Mouse (Mus musculus): ENCODE results near the gene Sgsm2.
A peak's percentile ranks its signal among the peaks of the same experiment; 100 is the strongest.

Sgsm2 gene

DNA sequence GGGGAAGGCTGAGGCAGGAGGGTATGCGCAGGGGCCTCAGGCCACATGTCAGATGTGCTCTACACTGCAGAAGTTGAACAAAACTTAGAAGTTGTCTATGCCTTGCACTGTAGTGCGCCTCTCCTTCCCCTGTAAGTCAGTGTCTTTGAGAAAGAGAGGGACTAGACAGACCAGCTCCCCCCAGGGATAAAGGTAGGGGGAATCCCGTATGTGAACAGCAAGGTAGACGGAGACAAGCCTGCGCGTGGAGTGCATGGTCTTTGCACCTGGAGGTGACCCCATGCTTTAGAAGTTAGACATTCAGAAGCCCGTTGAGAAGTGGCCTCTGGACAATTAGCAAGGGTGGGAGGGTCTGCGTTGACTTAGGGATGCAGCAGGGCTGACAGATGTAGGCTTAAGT is 56.1 kb downstream of the Sgsm2 start:
- DNase-seq = no peak

DNA sequence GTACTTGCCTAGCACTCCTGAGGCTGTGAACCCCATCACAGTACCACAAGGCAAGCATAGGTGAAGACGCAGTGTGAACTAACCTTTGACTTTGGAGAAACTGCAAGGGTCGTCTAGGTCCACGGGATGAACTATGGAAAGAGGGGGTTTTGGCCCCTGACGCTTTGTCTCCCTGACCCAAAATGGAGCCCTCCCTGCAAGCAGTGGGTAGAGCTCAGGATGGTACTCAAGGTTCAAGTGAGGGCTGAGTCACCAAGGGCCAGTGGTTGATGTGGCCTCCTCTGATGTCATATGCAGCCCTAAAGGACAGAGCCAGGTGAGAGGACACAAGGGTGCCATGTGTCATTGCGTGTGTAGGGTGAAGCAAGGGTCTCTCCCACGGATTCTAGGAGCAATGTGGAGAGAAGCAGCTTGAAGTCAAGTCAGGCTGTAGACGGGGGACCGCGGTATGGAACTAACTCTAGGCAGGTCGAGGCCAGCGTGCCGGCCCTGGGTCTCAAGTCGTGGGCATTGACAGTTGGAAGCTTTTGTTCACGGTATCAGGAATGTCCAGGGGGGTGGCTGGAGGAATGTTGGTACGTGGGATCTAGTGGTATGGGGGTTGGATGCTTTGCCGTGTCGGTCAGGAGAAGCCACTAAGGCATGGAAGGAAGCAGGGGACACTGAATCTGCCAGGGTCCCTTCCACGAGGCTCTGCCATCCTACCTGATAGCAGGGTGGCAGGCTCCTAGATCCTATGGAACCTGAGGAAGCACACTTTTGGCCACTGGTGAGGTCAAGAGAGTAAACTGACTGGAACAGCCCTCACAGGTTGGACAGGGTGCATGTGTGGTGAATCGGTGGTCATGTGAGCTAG is 56.8 kb downstream of the Sgsm2 start:
- no peak for DNase-seq

DNA sequence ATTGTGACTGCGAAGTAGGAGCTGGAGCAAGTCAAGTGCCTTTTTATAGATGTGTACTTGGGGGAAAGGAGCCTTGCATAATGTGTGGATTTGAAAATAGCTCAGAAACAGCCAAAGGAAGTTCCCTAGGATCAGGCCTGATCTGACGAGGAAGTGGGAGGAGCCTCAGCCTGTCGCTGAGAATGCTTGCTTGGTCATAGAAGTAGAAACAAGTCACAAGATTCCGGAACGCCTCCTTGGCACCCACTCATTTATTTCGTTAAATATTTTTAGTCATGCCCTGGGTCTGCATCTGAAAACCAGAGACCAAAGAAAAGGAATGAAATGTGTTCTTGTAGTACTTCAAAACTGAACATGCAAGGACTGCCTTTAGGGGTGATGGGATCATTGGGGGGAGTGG is 57.9 kb downstream of the Sgsm2 start:
- peak; percentile 38 for DNase-seq

- DNase-seq = peak; percentile 96
Measured at GRCm38 (mm10) chr11:74838441-74838840, 58.4 kb downstream of the Sgsm2 start.

DNA sequence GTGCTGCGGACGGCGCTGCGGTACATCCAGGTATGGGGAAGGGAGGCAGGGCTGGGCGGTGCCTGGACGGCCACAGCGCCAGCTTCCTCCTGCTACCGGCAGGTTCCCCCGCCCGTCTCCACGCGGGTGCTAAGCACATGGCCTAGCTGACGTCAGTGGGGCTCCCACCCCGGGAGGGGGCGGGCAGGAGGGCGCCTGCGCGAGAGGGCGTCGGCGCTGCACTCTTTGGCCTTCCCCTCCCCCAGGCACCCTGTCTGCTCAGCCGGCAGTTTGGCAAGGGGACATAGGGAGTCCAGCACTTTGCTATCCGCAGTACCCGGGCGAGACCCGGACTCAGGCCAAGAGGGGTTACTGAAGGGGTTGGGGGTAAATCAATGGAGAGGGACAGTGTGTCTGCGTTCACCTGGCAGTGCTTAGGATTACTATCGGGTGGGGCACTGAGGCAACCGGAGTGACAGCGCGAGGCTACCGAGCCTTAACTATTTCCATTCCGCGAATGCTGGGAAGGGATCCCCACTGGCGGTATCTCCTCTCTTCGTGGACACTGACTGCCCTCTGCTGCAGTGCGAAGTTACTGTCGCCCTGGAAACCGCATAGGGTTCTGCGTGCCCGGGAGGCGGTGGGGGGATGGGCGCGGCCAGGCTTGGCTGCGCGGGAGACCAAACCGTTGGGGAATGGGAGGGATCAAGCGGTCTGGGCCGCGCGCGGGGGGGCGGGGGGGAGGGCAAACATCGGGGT is 59.0 kb downstream of the Sgsm2 start:
- peak; percentile 92 for DNase-seq

DNA sequence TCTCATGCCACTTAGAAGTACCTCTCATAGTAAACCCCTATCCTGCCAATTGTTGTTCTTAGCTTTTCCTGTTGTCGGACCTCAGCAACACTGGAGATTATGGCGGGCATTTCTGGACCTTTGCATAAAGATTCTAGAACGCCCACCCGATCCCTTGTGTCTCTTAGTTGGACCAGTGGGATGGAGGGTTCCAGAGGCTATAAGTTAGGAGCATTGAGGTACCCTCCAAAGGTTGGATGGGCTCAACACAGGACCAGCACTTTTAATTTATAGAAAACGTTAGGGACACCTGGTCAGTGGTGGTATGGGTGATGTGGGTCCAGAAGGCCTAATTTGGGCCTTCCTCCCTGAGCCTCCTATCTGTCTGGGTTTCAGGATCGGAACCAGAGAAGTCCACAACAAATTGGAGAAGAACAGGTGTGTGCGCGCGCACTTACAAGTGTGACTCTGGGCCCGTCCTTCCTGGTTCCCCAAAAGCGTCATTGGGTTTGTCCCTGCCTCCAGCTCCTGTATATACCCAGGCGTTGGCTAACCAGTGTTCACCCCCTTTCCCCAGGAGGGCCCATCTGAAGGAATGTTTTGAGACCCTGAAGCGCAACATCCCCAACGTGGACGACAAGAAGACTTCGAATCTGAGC is 59.7 kb downstream of the Sgsm2 start:
- no peak for DNase-seq

DNA sequence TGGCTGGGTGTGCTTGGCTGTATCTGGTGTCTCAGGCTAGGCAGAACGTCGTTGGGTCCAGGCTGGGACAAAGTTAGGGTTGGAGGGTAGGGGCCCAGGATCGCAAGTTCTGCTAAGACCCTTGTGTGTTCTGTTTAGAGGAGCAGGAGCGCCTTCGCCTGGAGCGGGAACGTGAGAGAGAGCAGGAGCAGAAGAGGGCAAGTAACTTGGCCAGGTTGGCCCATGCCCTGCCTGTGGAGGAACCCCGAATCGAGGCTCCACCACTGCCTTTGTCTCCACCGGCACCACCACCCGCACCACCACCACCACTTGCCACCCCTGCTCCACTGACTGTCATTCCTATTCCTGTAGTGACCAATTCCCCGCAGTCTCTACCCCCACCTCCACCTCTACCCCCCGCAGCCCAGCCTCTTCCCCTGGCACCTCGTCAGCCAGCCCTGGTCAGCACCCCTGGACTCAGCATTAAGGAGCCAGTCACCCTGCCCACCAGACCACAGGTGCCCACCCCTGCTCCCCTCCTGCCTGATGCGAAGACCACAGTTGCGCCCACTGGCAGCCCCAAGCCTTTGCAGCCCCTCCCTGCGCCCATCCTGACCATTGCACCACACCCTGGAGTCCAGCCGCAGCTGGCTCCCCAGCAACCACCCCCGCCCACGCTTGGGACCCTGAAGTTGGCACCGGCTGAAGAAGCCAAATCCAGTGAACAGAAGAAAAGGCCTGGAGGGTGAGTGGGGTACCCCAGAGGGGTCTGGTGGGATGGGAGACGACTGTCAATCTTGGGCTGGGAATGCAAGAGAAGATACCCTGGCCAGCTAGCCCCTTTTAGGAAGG is 60.4 kb downstream of the Sgsm2 start:
- DNase-seq = no peak

GRCm38 (mm10) chr11:74835593-74836224 is 61.2 kb downstream of the Sgsm2 start:
- no peak for DNase-seq

DNA sequence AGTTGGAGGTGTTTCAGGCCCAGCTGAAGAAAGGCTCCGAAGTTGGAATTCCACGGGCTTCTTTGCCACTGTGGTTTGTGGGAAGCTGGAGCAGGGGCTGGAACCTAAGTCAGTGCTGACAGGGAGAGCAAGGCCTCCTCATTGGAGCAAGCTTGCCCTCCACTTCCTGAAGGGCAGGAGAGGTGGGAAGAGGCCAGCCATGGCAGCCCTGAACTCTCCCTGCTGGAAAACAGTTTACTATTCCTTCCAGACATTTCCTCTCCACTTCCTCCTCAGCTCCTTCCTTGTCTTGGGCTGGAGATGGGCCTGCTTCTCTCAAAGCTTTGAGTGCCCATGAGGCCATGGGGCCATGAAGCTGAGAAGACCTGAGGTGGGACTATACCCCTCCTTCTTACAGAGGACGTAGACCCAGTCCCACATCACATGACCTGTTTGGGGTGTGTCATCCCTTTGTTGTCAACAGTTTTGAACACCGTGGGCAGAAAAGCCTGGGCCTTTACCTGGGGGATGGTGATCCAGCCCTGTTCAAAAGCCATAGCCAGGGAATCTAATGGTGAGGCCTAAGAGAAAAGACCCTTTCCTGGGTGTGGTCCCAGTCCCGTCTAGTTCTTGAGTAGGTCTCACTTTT is 62.1 kb downstream of the Sgsm2 start:
- no peak for DNase-seq

GRCm38 (mm10) chr11:74834359-74834638 is 62.6 kb downstream of the Sgsm2 start:
- DNase-seq = no peak

DNA sequence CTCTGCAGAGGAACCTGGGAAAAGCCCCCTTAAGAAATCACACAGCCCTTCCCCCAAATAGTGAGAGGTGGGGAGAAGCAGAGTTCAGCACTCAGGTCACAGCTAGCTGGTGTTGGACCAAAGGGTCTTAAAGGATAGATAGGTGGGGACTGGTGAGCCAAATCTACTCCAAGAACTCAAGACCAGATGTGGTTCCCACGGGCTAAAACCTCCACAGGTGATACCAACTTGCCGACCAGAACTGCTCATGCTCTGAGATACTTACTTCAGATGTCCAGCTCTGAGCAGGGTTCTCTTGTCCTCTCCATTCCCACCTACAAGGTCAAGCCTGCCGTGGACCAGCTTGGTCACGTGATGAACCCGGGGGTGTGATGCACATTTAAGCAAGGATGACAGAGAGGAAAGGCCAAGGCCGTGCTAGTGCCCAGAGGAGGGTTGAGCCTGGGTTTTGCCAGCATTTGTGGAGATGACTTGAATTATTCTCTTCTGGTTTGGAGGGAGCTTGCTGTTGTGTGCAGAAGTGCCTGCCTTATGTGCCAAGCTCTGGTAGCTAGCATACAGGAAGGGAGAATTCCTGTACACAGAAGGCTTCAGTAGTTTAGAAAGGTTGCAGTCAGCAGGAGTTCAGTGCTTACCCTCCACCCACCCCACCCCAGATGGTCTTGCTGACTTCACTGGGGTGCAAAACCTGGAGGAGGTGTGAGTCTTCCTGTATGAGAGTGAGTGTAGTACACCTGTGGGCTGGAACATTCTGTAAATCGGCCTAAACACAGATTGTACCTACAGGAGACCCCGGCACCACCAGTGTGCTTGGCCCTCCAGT is 63.1 kb downstream of the Sgsm2 start:
- DNase-seq = no peak

DNA sequence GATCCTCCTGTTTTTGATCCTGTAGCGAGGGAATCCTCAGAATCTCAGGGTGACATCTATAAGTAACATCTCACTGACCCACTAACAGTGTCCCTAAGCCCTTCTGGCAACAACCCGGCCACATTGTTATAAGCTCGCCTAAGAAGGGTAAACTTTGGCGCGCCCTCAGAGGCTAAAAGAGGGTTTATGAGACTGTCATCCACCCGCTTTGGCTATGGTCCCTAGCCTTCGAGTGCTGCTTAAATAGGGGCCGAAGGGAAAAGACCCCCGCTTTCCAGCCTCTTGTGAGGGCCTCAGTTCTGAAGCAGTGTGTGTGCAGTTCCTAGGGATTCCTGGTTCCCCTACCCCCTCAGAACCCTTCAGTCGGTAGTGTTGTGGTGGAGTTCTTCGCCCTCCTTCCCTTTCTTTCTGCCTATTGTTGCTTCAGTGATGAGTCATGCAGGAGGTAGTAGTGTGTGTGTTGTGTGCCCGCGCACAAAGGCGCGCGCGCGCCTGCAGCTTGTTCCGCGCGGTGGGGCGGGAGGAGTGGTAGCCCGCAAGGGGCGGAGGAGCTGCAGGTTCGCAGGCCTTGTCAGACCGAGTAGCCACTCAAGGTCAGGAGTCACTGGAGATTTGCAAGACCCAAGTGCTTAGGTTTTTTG is 64.2 kb downstream of the Sgsm2 start:
- DNase-seq = peak; percentile 82

GRCm38 (mm10) chr11:74831606-74832451 is 65.0 kb downstream of the Sgsm2 start:
- DNase-seq = peak; percentile 99

GRCm38 (mm10) chr11:74831191-74831605 is 65.7 kb downstream of the Sgsm2 start:
- DNase-seq = peak; percentile 72

- peak; percentile 98 for DNase-seq
Measured at GRCm38 (mm10) chr11:74830256-74831161, 66.4 kb downstream of the Sgsm2 start, which contains the start of gene Mnt. Gene Mnt, plus strand, starts transcription at chr11:74830920.

GRCm38 (mm10) chr11:74829812-74830211 is 67.0 kb downstream of the Sgsm2 start:
- peak; percentile 93 for DNase-seq

- no peak for DNase-seq
Measured at GRCm38 (mm10) chr11:74828965-74829550, 67.8 kb downstream of the Sgsm2 start.

GRCm38 (mm10) chr11:74828404-74828931 is 68.4 kb downstream of the Sgsm2 start:
- no peak for DNase-seq

Data from embryo, embryonic 11 days (tissue).